Mouse (Mus musculus): ENCODE data around the gene Iqschfp. TPM values are rescaled to one million over a fixed set of nuclear protein-coding genes. Genes with fewer than 3 reads are reported as not detected.
A peak's percentile ranks its signal among the peaks of the same experiment; 100 is the strongest.

The Iqschfp gene
- polyA plus RNA-seq, 1 experiment from 2014 or later, result not detected

DNA sequence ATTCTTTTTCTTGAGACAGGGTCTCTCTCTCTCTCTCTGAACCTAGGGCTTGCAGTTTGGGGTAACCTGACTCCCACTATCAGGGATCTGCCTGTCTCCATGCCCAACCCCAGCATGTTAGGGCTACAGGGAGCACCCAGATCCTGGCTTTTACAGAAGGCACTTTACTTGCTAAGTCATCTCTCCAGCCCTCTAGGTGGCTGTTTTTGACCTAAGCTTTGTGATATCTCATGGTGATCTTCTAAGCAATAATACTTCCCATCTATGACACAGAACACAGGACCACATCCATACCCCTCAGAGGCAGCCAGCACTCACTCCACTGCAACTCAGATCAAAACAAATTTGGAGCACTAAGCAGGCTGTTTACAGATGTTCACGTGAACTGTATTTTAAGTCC, 600.0 kb downstream of the Iqschfp start:
- Histone ChIP-seq H3K4me1 (peaks cover 58% of the 10 kb centered on the region), H3K27ac (peak overlapping the region; percentile 95), H3K27me3 (ENCODE audit: insufficient read depth, poor library complexity, severe bottlenecking) (no peaks in the 10 kb centered on the region), H3K4me3 (peak overlapping the region; percentile 73; the same call in 1 of the 2 replicates), H3K9me3 (no peaks in the 10 kb centered on the region), H3K36me3 (no peaks in the 10 kb centered on the region)
- peak; percentile 70 for DNase-seq (ENCODE audit: low spot score)
- WGBS, result 39% methylated on average over 1 of the region's 1 CpGs

GRCm38 (mm10) chr3:68492513-68492912, 600.5 kb downstream of the Iqschfp start:
- Histone ChIP-seq H3K9me3 (no peaks in the 10 kb centered on the region), H3K27ac (peak overlapping the region; percentile 95), H3K4me1 (peaks cover 58% of the 10 kb centered on the region), H3K36me3 (peaks cover 4% of the 10 kb centered on the region; the same call in 1 of the 2 replicates), H3K4me3 (peak overlapping the region; percentile 73), H3K27me3 (ENCODE audit: insufficient read depth, poor library complexity, severe bottlenecking) (no peaks in the 10 kb centered on the region)
- DNase-seq (ENCODE audit: low spot score), result peak; percentile 77
- WGBS, result 6% methylated on average over 3 of the region's 3 CpGs

- Histone ChIP-seq H3K9me3 (no peaks in the 10 kb centered on the region), H3K4me1 (peaks cover 51% of the 10 kb centered on the region), H3K27ac (peak overlapping the region; percentile 95), H3K4me3 (peak overlapping the region; percentile 73), H3K27me3 (ENCODE audit: insufficient read depth, poor library complexity, severe bottlenecking) (no peaks in the 10 kb centered on the region), H3K36me3 (peaks cover 6% of the 10 kb centered on the region; the same call in 1 of the 2 replicates)
- WGBS, result under 1% methylated on average over 12 of the region's 12 CpGs
- peak; percentile 93 for DNase-seq (ENCODE audit: low spot score)
Observed at GRCm38 (mm10) chr3:68493170-68493585, 601.1 kb downstream of the Iqschfp start.

GRCm38 (mm10) chr3:68493586-68494295, 601.7 kb downstream of the Iqschfp start:
- Histone ChIP-seq H3K4me3 (peak overlapping the region; percentile 73), H3K4me1 (peaks cover 50% of the 10 kb centered on the region), H3K27ac (peak overlapping the region; percentile 95), H3K9me3 (no peaks in the 10 kb centered on the region), H3K36me3 (peaks cover 11% of the 10 kb centered on the region; the same call in 1 of the 2 replicates), H3K27me3 (ENCODE audit: insufficient read depth, poor library complexity, severe bottlenecking) (no peaks in the 10 kb centered on the region)
- DNase-seq (ENCODE audit: low spot score), result peak; percentile 93
- WGBS, result under 1% methylated on average over 69 of the region's 70 CpGs

DNA sequence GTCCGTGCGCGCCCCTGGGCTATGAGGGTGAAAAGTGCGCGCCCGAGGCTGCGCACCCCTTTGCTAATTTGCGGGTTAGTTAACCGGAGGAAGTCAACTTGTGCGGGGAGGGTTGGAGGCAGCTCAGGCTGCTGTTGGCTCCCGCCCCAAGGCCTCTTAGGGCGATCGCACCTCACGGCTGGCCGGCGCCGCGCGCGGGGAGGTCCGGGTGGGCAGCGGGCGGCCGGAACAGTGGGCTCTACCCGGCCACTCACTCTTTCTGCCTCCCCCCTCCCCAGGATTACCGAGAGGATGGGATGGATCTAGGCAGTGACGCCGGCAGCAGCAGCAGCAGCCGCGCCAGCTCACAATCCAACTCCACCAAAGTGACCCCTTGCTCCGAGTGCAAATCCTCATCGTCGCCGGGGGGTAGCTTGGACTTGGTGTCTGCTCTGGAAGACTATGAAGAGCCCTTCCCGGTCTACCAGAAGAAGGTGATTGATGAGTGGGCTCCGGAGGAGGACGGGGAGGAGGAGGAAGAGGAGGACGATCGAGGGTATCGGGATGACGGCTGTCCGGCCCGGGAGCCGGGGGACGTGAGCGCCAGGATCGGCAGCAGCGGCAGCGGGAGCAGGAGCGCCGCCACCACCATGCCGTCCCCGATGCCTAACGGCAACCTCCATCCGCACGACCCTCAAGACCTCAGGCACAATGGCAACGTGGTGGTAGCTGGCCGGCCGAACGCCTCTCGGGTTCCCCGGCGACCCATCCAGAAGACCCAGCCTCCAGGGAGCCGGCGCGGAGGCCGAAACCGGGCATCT, 602.5 kb downstream of the Iqschfp start:
- Histone ChIP-seq H3K9me3 (no peaks in the 10 kb centered on the region), H3K27ac (peak overlapping the region; percentile 95), H3K27me3 (ENCODE audit: insufficient read depth, poor library complexity, severe bottlenecking) (no peaks in the 10 kb centered on the region), H3K36me3 (peaks cover 11% of the 10 kb centered on the region; the same call in 1 of the 2 replicates), H3K4me1 (peaks cover 56% of the 10 kb centered on the region), H3K4me3 (peak overlapping the region; percentile 73)
- WGBS, result under 1% methylated on average over 68 of the region's 68 CpGs
- DNase-seq (ENCODE audit: low spot score), result peak; percentile 85

DNA sequence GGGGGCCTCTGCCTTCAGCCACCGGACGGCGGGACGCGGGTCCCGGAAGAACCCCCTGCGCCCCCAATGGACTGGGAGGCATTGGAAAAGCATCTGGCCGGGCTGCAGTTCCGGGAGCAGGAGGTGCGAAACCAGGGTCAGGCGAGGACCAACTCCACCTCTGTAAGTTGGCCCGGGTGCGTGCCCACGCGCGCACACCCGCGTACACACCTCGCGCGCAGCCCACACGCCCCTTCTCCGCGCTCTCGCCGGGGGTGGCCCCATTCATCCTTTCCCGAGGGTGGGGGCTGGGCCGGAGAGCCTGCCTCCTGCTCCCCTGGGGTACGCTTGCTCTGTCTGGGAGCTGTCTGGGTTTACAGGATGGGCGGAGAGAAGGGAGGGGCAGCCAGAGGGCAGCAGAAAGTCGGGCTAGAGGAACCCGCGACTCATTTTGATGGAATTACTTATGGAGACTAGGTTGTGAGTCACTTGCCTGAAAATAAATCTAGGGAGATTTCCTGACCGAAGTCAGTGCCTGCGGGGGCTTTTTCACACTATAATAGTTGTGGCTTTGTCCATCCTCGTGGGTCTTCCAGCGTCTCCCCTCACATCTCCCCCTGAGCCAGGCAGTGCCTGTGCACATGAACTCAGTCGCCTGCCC, 603.2 kb downstream of the Iqschfp start:
- WGBS, result 0% methylated on average over 38 of the region's 38 CpGs
- DNase-seq (ENCODE audit: low spot score), result peak; percentile 81
- Histone ChIP-seq H3K4me1 (peaks cover 61% of the 10 kb centered on the region), H3K9me3 (no peaks in the 10 kb centered on the region), H3K36me3 (peaks cover 11% of the 10 kb centered on the region; the same call in 1 of the 2 replicates), H3K27me3 (ENCODE audit: insufficient read depth, poor library complexity, severe bottlenecking) (no peaks in the 10 kb centered on the region), H3K27ac (peak overlapping the region; percentile 95), H3K4me3 (peak overlapping the region; percentile 73)

DNA sequence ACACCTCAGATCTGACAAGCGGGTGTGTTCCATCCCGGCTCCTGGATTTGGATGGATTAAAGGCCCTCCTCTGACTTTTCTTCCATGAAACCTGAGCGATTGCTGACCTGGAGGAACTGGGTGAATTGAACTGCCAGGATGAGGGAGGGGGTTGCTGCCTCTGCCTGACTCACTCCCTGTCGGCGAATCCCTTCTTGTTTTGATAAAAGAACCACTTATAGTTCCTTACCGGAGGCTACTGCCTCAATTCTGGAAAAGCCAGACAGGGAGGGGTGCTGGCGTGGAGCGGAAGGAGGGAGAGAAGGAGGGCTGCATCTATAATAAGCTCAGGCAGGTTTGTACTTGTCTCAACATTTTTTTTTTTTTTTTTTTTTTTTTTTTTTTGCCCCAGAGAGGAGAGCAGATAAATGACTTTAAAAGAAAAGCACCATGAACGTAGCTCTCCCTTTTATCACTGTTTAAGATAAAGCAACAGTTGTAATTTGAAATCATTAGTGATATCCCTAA, 603.8 kb downstream of the Iqschfp start:
- peak overlapping the region; percentile 95 for H3K27ac ChIP-seq
- H3K4me1 ChIP-seq, result peaks cover 66% of the 10 kb centered on the region
- no peaks in the 10 kb centered on the region for H3K9me3 ChIP-seq
- DNase-seq (ENCODE audit: low spot score), result peak; percentile 80
- no peaks in the 10 kb centered on the region for H3K27me3 ChIP-seq (ENCODE audit: insufficient read depth, poor library complexity, severe bottlenecking)
- H3K4me3 ChIP-seq, result peak overlapping the region; percentile 73
- H3K36me3 ChIP-seq, result peaks cover 11% of the 10 kb centered on the region; the same call in 1 of the 2 replicates
- 2% methylated on average over 9 of the region's 9 CpGs for WGBS

- WGBS, result 49% methylated on average over 6 of the region's 6 CpGs
- Histone ChIP-seq H3K27me3 (ENCODE audit: insufficient read depth, poor library complexity, severe bottlenecking) (no peaks in the 10 kb centered on the region), H3K27ac (peak overlapping the region; percentile 95; the same call in 1 of the 2 replicates)
Observed at GRCm38 (mm10) chr3:68496513-68496912, 604.5 kb downstream of the Iqschfp start.

GRCm38 (mm10) chr3:68499532-68500152, 607.6 kb downstream of the Iqschfp start:
- 48% methylated on average over 6 of the region's 6 CpGs for WGBS
- no peak for DNase-seq (ENCODE audit: low spot score)
- Histone ChIP-seq H3K27ac (no peak overlapping the region), H3K9me3 (no peaks in the 10 kb centered on the region), H3K27me3 (ENCODE audit: insufficient read depth, poor library complexity, severe bottlenecking) (no peaks in the 10 kb centered on the region), H3K4me1 (peaks cover 44% of the 10 kb centered on the region), H3K4me3 (no peak overlapping the region), H3K36me3 (peaks cover 21% of the 10 kb centered on the region; the same call in 1 of the 2 replicates)

More at GRCm38 (mm10) chr3:68496513-68496912, 604.5 kb downstream of the Iqschfp start:
- Histone ChIP-seq H3K36me3 (peaks cover 11% of the 10 kb centered on the region; the same call in 1 of the 2 replicates), H3K4me3 (peak overlapping the region; percentile 73), H3K4me1 (peaks cover 66% of the 10 kb centered on the region), H3K9me3 (no peaks in the 10 kb centered on the region)
- no peak for DNase-seq (ENCODE audit: low spot score)

- 60% methylated on average over 3 of the region's 3 CpGs for WGBS
- Histone ChIP-seq H3K4me1 (peaks cover 55% of the 10 kb centered on the region), H3K27me3 (ENCODE audit: insufficient read depth, poor library complexity, severe bottlenecking) (no peaks in the 10 kb centered on the region), H3K36me3 (peaks cover 10% of the 10 kb centered on the region; the same call in 1 of the 2 replicates), H3K27ac (no peak overlapping the region), H3K9me3 (no peaks in the 10 kb centered on the region), H3K4me3 (no peak overlapping the region)
- no peak for DNase-seq (ENCODE audit: low spot score)
Observed at GRCm38 (mm10) chr3:68504838-68505237, 612.8 kb downstream of the Iqschfp start.

- Histone ChIP-seq H3K4me3 (no peak overlapping the region), H3K27me3 (ENCODE audit: insufficient read depth, poor library complexity, severe bottlenecking) (no peaks in the 10 kb centered on the region), H3K9me3 (no peaks in the 10 kb centered on the region), H3K36me3 (peaks cover 10% of the 10 kb centered on the region; the same call in 1 of the 2 replicates), H3K27ac (peak overlapping the region; percentile 42; the same call in 1 of the 2 replicates), H3K4me1 (peaks cover 56% of the 10 kb centered on the region)
- 29% methylated on average over 7 of the region's 7 CpGs for WGBS
- no peak for DNase-seq (ENCODE audit: low spot score)
Observed at GRCm38 (mm10) chr3:68506769-68507318, 614.8 kb downstream of the Iqschfp start.

GRCm38 (mm10) chr3:68508629-68509028, 616.6 kb downstream of the Iqschfp start:
- Histone ChIP-seq H3K27ac (peak overlapping the region; percentile 69), H3K36me3 (peaks cover 9% of the 10 kb centered on the region), H3K9me3 (no peaks in the 10 kb centered on the region), H3K4me3 (no peak overlapping the region), H3K27me3 (ENCODE audit: insufficient read depth, poor library complexity, severe bottlenecking) (no peaks in the 10 kb centered on the region), H3K4me1 (peaks cover 72% of the 10 kb centered on the region)
- WGBS, result 27% methylated on average over 6 of the region's 6 CpGs
- DNase-seq (ENCODE audit: low spot score), result no peak

Measured in heart, embryonic 10.5 days (tissue).